Mouse (Mus musculus) heart, embryonic 14.5 days (tissue): ENCODE measurements at regions not wholly inside any gene's neighbourhood (a gene's known extent, or its start where the extent isn't known, plus 50 kb on each side); places are given as distances from the start of the nearest gene placed in this dataset.

Experiments used
- ATAC-seq: fragments of 200-750 bp; cut with Nextera tagmentation; 2 replicates; pipeline ENCODE4 v1.8.0; 2017; ENCODE audit warnings: low read depth, moderate TSS enrichment; ENCODE audit not compliant: insufficient number of reproducible peaks, insufficient read depth, low FRiP score
- H3K27ac ChIP-seq, 2 experiments: fragments of 200-500 bp in 1 of 2; fragments of 300-500 bp in 1 of 2; sonication (generic) in 1 of 2; replicated peaks in 1 of 2; 2 replicates each; pipeline ENCODE4 v1.5.1; 2012 to 2014; ENCODE audit warnings: low read depth in 2 of 2, low read length in 2 of 2, control low read depth in 1 of 2, mild to moderate bottlenecking in 1 of 2, mixed read lengths in 1 of 2; ENCODE audit not compliant: control insufficient read depth in 1 of 2, insufficient read depth in 1 of 2
- H3K27me3 ChIP-seq: fragments of 300-500 bp; sonication (generic); 2 replicates; pipeline ENCODE4 v1.6.1; 2014; ENCODE audit warnings: mild to moderate bottlenecking, low read length, control low read depth; ENCODE audit not compliant: control insufficient read depth, insufficient read depth
- H3K36me3 ChIP-seq: fragments of 300-500 bp; sonication (generic); 2 replicates; pipeline ENCODE4 v1.6.1; 2014; ENCODE audit warnings: mild to moderate bottlenecking, control low read depth, low read length, mixed read lengths; ENCODE audit not compliant: control insufficient read depth, insufficient read depth
- H3K4me1 ChIP-seq, 2 experiments: fragments of 200-500 bp in 1 of 2; fragments of 300-500 bp in 1 of 2; sonication (generic) in 1 of 2; 2 replicates each; pipeline ENCODE4 v1.6.1; 2012 to 2014; ENCODE audit warnings: low read length in 2 of 2, control low read depth in 1 of 2, mixed read lengths in 1 of 2; ENCODE audit not compliant: control insufficient read depth in 2 of 2, insufficient read depth in 2 of 2
- H3K4me2 ChIP-seq: fragments of 300-500 bp; sonication (generic); 2 replicates; pipeline ENCODE4 v1.6.1; 2014; ENCODE audit warnings: mild to moderate bottlenecking, low read length
- H3K4me3 ChIP-seq, 2 experiments: fragments of 200-500 bp in 1 of 2; fragments of 300-500 bp in 1 of 2; sonication (generic) in 1 of 2; 2 replicates each; pipeline ENCODE4 v1.5.1; 2012 to 2014; ENCODE audit warnings: low read length in 2 of 2, mild to moderate bottlenecking in 2 of 2, control low read depth in 1 of 2, low read depth in 1 of 2, moderate library complexity in 1 of 2; ENCODE audit not compliant: control insufficient read depth in 1 of 2, insufficient read depth in 1 of 2
- H3K9ac ChIP-seq: fragments of 300-500 bp; sonication (generic); 2 replicates; pipeline ENCODE4 v1.6.1; 2014; ENCODE audit warnings: mild to moderate bottlenecking, low read length
- H3K9me3 ChIP-seq: fragments of 300-500 bp; sonication (generic); 2 replicates; pipeline ENCODE4 v1.6.1; 2016; ENCODE audit warnings: low read length, control low read depth; ENCODE audit not compliant: control insufficient read depth
- WGBS: fragments of 180-500 bp; shearing (Covaris S2); extraction: QIAGEN DNeasy Blood & Tissue Kit; methylation state at CpG from one replicate; pipeline ENCODE4 v1.1.7; 2014; 5-methylcytosine and 5-hydroxymethylcytosine counted together

DNA sequence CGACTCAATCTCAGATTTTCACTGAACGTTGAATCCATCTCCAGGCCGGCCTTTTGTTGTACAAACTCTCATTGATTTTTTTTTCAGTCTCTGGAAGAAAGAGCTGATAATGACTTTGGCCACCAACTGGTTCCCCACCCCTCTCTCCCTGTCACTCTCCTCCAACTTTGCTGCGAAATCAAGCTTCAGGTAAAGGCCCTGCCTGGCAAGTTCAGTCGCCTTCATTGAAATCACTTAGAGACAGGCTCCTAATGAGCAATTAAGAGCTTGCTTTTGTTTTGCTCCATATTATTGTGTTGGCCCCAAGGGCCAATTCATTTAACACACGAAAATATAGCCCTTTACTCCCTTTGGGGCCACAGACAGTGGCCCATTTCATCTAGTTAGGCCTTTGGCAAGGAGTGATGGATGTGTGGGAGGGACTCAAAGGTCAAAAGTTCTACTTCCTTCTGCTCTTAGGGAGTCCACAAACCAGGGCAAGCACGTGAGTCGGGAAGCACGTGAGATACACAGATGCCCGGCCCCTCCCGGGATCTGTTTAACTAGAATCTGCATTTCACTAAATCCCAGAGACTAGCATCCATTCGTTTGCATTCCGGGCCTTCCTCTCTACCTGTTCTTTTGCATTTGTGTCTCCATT is 120.0 kb downstream of the Dact1 start:
- Histone ChIP-seq H3K4me1 (peaks cover 10 to 21% of the 10 kb centered on the region in 2 experiments), H3K9ac (no peak overlapping the region), H3K27me3 (no peaks in the 10 kb centered on the region), H3K4me3 (no peak overlapping the region), H3K36me3 (no peaks in the 10 kb centered on the region), H3K27ac (no peak overlapping the region), H3K9me3 (no peaks in the 10 kb centered on the region), H3K4me2 (no peak overlapping the region)
- no peak for ATAC-seq
- 59% methylated on average over 13 of the region's 13 CpGs for WGBS

DNA sequence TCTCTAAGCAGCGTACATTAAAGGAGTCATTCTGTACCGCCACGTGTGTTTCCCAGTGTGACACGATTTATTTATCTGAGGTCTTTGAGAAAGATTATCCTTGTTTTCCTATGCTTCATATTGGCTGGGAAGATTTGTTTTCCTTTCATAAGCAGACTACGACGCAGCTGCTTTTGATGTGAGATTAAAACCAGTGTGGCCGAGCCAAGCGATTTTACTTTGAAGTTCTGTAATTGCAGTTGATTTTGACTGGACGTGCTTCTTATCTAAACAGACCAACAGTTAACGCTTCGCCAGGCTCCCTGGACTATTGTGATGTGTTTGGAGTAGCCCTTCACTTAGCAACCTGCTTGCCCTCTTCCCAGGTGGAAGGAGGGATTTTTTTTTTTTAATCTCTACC is 120.6 kb downstream of the Dact1 start:
- no peaks in the 10 kb centered on the region for H3K9me3 ChIP-seq
- no peak overlapping the region for H3K4me3 ChIP-seq
- no peaks in the 10 kb centered on the region for H3K36me3 ChIP-seq
- ATAC-seq: no peak
- H3K9ac ChIP-seq: no peak overlapping the region
- no peaks in the 10 kb centered on the region for H3K27me3 ChIP-seq
- 48% methylated on average over 11 of the region's 11 CpGs for WGBS
- H3K4me1 ChIP-seq: peaks cover 10 to 21% of the 10 kb centered on the region in 2 experiments
- no peak overlapping the region for H3K4me2 ChIP-seq
- H3K27ac ChIP-seq: no peak overlapping the region

DNA sequence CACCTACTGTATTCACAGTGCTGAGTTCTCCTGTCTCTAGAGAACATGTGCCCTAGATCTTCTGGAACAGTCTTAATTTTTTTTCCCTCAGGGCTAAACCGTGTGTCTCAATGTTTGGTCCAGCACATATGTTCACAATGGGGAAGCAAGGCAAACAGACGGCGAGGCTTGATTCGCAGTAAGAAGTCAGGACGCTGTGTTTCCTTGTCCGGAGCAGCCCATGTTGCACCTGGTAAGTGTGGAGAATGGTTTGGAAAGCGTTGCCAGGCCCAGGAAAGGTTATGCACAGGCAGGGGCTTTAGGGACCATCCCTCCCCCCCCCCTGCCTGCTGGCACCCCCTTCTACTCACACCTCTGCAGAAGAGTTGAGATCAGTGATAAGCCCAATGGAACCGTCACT is 121.4 kb downstream of the Dact1 start:
- Histone ChIP-seq H3K27me3 (no peaks in the 10 kb centered on the region), H3K4me3 (no peak overlapping the region), H3K27ac (no peak overlapping the region), H3K9me3 (no peaks in the 10 kb centered on the region), H3K9ac (no peak overlapping the region), H3K4me1 (peaks cover 8 to 18% of the 10 kb centered on the region in 2 experiments), H3K36me3 (no peaks in the 10 kb centered on the region), H3K4me2 (no peak overlapping the region)
- 84% methylated on average over 8 of the region's 8 CpGs for WGBS
- ATAC-seq: no peak

DNA sequence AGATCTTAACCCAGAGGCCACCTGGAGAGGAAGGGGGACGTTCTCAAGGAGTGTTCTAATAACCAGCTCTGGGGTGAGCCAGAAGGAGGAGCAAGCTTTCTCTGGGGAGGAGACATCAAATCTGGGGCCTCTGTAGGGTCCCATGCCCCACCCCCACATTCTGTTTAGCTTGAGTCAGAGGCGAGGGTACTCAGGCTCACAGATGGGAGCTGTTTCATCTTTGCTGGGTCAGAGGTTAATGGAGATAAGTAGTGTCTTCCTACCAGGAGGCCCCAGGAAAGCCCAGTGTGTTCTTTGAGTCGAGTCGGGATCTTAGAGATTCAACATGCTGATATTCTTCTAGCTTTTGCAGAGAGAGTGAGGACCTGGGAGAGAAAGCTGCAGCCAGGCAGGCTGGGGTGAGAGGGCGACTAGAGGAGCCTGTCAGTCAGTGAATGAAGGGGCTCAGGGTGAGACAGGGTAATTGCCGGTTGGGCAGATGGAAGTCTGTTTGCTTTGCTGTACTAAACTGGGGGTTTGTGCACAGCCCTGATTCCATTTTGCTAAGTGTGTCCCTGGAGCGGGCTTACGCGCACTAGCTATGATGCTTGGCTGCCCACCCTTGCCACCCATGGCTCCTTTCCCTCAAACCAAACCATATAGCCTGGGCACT is 124.0 kb downstream of the Dact1 start:
- no peak overlapping the region for H3K4me3 ChIP-seq
- H3K36me3 ChIP-seq: no peaks in the 10 kb centered on the region
- WGBS: 59% methylated on average over 9 of the region's 9 CpGs
- H3K4me1 ChIP-seq: peaks cover 5% of the 10 kb centered on the region in 2 experiments; a peak in 2 of 4 replicates
- no peak overlapping the region for H3K27ac ChIP-seq
- no peaks in the 10 kb centered on the region for H3K27me3 ChIP-seq
- ATAC-seq: no peak
- no peak overlapping the region for H3K9ac ChIP-seq
- no peaks in the 10 kb centered on the region for H3K9me3 ChIP-seq
- no peak overlapping the region for H3K4me2 ChIP-seq

DNA sequence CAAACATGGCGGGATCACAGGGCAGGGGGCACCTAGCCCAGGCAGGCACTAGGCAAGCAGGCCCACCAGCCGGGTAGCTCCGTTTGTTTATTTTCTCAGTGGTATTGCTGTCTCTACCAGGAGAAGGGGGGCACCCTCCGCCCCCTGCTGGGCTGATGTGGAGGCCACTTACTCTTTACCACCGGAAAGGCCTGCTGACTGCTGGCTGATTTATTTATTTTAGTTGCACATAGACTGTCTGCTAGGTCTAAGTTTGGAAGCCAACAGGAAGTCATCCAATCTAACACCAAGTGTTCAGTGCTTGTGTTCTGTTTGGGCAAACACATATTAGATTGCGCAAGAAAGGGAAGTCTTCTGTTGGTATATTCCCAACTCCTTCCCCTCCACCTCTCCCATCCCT is 128.6 kb downstream of the Dact1 start:
- H3K27me3 ChIP-seq: no peaks in the 10 kb centered on the region
- H3K4me1 ChIP-seq: peaks cover 10 to 17% of the 10 kb centered on the region in 2 experiments
- WGBS: 37% methylated on average over 6 of the region's 6 CpGs
- H3K36me3 ChIP-seq: no peaks in the 10 kb centered on the region
- ATAC-seq: no peak
- H3K9me3 ChIP-seq: no peaks in the 10 kb centered on the region
- H3K4me2 ChIP-seq: no peak overlapping the region
- no peak overlapping the region for H3K27ac ChIP-seq
- H3K4me3 ChIP-seq: no peak overlapping the region
- no peak overlapping the region for H3K9ac ChIP-seq

DNA sequence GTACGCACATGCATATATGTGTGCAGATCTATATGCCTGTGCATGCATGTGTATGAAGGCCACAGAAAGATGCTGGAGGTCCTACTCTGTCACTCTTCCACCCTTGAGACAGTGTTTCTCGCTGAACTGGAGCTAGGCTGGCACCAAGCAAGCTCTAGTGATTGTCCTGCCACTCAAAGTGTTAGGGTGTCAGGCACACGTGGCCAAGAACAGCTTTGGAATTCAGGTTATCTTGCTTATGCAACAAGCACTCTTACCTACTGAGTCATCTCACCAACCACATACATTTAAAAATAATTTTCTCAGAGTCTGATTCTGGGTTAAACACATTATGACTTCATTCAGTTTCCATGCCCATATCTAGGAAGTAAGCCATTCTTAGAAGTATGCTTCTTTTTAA is 131.2 kb downstream of the Dact1 start:
- 48% methylated on average over 3 of the region's 3 CpGs for WGBS
- H3K4me1 ChIP-seq: peaks cover 10 to 17% of the 10 kb centered on the region in 2 experiments
- no peak overlapping the region for H3K4me3 ChIP-seq
- no peak overlapping the region for H3K9ac ChIP-seq
- no peaks in the 10 kb centered on the region for H3K9me3 ChIP-seq
- no peaks in the 10 kb centered on the region for H3K27me3 ChIP-seq
- H3K27ac ChIP-seq: no peak overlapping the region
- no peak for ATAC-seq
- H3K4me2 ChIP-seq: no peak overlapping the region
- H3K36me3 ChIP-seq: no peaks in the 10 kb centered on the region

DNA sequence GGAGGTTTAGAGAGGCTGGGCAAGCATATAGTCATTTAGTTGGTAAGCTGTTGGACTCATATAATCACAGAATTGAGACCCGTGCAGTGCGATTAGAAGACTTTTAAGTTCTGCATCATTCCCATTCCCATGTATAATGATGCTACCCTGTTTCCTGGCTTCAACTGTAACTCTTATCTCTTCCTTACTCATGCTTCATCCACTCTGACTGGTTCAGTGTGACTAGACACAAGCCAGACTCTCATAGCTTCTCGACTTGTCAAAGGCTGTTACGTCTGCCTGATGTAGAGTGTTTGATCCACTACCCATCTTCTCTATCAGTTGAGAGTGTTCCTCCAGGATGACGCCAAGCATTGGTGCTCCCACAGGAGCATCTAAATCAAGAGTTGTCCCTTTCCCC is 131.6 kb downstream of the Dact1 start:
- Histone ChIP-seq H3K9me3 (no peaks in the 10 kb centered on the region), H3K4me3 (no peak overlapping the region), H3K4me2 (no peak overlapping the region), H3K36me3 (no peaks in the 10 kb centered on the region), H3K27ac (no peak overlapping the region; a peak in 1 of 4 replicates), H3K4me1 (peaks cover 10 to 20% of the 10 kb centered on the region in 2 experiments), H3K9ac (no peak overlapping the region), H3K27me3 (no peaks in the 10 kb centered on the region)
- no peak for ATAC-seq
- WGBS: 23% methylated on average over 5 of the region's 5 CpGs
